Mouse (Mus musculus) c-Kit-positive CD71-positive TER-119-negative erythroid progenitor cells, embryonic 14.5 days (primary cell): ENCODE measurements around the gene Fbl.
"Not testable (repeated sequence)": the region's sequence is repeated elsewhere in the genome, so short reads cannot be mapped to it uniquely, and the experiment has no call there.

ENCODE experiments used
- DNase-seq: peaks from one replicate; pipeline ENCODE4 v3.0.0-alpha.2; 2013; ENCODE audit warnings: low read depth

The Fbl gene

GRCm38 (mm10) chr7:28195414-28196098, 26.0 kb downstream of the Fbl start:
- no peak for DNase-seq

GRCm38 (mm10) chr7:28196528-28196927, 27.0 kb downstream of the Fbl start:
- DNase-seq, result no peak

DNA sequence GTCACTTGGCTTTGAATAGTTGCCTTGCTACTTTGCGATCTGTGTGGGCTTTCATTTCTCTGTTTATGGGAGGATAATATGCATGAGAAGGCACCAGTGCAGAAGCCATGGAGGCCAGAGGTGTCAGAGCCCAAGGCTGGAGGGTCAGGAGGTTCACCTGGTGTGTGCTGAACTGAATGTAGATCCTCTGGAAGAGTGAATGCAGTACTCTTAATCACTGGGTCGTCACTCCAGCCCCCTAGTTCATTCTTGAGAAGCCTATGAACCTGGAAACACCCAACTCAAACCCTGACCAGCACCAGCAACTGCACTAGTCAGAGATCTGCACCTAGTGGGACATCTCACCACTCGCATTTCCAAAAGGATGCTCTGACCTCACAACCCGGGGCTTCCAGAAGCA, 29.5 kb downstream of the Fbl start:
- no peak for DNase-seq

DNA sequence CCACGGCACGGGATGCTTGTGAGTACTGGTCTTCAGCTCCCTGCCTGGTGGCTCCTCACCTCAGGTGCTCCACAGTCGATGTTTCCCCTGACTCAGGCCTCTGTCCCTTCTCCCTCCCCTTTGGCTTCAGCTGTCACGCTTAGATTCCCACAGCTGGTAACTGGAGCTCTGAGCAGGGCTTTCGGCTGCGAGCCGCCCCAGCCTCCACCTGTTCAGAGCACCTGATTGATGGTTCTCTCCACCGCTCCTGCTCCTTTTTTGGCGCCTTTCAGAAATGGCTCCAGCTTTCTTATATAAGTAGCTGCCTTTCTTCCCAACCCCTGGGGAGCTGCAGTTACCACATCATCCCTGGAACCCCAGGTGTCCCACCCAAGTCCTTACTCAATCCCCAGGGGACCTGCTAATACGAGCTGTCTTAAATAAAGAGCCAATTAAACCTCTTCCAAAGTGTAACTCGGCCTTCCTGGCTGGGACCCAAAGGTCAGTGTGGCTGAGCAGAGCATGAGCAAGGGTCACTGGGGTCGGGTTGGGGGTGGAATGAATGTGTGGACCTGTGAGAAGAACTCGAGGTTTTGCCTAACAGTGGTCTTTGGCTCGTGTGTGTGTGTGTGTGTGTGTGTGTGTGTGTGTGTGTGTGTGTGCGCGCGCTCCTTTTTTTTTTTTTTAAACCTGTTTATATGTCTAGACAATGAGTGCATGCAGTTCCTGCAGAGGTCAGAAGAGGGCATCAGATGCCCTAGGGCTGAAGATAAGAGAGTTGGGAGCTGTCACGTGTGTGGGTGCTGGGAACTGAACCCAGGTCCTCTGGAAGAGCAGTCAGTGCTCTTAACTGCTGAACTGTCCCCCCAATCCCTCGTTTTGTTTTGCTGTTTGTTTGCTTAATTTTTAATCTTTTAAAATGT, 33.9 kb downstream of the Fbl start:
- no peak for DNase-seq

DNA sequence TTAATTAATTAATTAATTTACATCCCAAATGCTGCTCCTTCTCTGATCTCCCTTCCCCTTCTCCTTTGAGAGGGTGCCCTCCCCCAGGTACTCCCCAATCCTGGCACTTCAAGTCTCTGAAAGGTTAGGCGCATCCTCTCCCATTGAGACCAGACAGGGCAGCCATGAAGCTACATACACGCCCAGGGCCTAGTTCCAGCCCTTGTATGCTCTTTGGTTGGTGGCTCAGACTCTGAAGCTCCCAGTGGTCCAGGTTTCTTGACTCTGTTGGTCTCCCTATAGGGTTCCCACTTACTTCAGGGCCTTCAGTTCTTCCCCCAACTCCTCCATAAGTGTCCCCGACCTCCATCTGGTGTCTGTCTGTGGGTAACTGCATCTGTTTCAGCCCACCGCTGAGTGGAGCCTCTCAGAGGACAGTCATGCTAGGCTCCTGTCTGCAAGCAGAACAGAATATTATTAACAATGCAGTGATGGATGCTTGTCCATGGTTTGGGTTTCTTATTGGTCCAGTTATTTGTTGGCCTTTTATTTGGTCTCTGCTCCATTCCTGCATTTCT, 36.6 kb downstream of the Fbl start:
- no peak for DNase-seq

DNA sequence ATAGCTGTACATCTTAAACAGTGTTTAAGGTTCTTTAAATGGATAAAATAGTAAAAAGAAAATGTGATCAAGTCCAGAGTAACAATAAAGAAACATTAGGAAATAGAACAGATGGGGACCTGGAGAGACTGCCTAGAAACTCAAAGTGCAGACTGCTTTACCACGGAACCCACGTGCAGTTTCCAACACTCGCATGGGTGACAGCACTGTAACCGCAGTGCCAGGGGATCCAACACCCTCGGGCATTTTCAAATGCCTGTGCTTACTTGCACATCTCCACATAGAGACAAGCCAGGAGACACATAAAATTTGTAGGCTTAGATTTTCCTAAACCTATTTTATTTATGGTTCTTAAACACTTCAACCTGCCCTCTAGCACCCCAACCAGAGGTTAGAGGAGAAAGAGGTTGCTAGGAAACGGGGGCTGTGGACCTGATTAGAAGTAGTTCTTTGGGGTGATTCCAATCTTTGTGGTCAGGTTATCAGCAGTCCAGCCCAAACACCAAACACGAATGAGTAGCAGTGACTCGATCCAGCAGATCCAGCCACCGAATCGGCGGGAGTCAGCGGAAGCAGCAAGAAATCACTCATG, 39.0 kb downstream of the Fbl start:
- no peak for DNase-seq

DNA sequence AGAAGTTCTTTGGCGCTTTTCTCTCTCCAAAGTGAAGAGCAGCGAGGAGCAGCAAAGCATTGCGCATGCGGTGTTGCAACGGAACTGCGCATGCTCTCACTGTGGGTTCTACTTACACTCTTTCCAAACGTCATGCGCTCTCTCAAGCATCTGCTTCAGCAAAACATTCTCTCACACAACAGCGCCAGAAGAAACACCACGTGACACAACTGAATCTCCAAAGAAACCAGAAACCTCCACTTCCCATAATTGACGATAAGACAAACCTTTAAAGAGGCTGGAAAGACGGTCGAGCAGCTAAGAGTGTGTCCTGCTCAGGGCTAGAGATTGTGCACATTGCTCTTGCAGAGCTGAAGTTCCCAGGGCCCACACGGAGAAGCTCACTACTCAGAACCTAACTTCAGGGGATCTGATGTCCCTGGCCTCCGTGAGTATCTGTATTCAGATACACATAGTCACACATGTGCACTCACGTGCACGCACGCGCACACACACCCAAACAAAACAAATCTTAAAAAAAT, 39.5 kb downstream of the Fbl start:
- peak; percentile 20 for DNase-seq

GRCm38 (mm10) chr7:28210731-28211130, 41.2 kb downstream of the Fbl start:
- no peak for DNase-seq

- DNase-seq, result peak; percentile 27
Observed at GRCm38 (mm10) chr7:28214142-28214541, 44.6 kb downstream of the Fbl start.

DNA sequence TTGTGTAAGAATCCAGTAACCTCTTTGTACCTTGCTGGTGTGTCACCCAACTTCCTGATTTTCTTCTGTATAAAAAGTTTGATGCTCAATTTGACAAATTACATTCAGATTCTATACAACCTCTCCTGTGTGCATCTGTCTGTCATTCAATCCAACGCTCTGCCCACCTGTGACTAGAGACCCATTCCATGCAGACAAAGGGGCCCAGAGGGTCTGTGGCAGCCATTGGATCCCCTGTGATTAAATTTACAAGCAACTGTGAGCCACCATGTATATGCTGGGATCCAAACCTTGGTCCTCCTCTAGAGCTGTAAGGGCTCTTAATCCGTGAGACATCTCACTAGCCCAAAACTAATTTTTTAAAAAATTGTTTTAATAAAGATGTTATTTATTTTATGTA, 46.4 kb downstream of the Fbl start:
- not testable (repeated sequence) for DNase-seq

DNA sequence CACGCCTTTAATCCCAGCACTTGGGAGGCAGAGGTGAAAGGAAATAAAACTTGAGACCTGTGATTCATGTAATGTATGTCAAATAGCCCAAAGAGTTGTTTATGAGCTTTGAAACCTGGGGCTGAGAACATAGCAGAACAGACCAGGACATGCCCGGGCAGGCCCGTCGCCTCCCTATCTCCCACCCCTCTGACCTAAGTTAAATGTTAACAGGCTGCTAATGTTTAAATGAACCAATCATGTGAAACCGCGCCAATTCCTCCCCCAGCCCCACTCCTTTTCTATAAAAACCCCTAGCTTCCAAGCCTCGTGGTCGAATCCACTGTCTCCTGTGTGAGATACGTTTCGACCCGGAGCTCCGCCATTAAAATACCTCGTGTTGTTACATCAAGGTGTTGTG, 48.3 kb downstream of the Fbl start:
- DNase-seq, result not testable (repeated sequence)

- DNase-seq, result not testable (repeated sequence)
Observed at GRCm38 (mm10) chr7:28218951-28219740, 49.6 kb downstream of the Fbl start.

GRCm38 (mm10) chr7:28226836-28227235, 57.3 kb downstream of the Fbl start:
- not testable (repeated sequence) for DNase-seq

DNA sequence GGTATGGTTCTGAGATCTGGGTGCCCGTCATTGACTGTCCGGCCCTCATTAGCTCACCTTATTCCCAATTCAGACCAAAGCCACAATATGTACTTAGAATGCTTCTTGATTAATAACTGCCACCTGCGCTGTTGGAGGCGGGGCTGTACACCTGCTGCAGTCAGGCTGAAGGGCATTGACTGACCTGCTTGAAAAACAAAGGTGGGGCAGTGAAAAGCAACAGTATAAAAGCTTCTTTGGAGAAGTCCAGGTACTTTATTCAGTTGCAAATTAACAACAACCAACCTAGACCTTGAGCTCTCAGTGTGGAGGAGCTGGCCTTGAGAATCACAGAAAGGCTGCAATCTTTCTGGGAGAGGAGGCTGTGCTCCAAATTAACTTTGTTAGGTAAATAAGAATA, 57.9 kb downstream of the Fbl start:
- DNase-seq, result not testable (repeated sequence)
